Mouse (Mus musculus) liver, adult (tissue): ENCODE measurements around the gene Pgpep1.
A peak's percentile ranks its signal among the peaks of the same experiment; 100 is the strongest.

Experiments used
- GATA4 ChIP-seq: IDR thresholded peaks from 2 replicates; pipeline ENCODE4 v1.6.1; 2014; ENCODE audit warnings: mild to moderate bottlenecking, low read length; ENCODE audit not compliant: insufficient replicate concordance

The Pgpep1 gene

DNA sequence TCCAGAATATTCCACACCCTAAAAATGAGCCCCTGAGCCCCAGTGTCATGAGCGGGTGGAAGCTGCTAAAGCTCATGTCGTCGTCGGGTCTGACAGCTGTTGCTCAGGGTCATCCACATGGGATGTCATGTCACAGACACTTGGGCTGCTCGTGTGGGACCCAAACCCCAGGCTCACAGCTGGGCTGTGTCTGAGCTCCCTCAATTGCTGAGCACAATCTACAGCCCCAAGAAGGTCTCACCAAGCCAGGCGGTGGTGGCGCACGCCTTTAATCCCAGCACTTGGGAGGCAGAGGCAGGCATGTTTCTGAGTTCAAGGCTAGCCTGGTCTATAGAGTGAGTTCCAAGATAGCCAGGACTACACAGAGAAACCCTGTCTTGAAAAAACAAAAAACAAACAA, 44.9 kb downstream of the Pgpep1 start:
- TF ChIP-seq GATA4: no peak

GRCm38 (mm10) chr8:70614469-70614868, 45.7 kb downstream of the Pgpep1 start:
- no peak for TF ChIP-seq GATA4

DNA sequence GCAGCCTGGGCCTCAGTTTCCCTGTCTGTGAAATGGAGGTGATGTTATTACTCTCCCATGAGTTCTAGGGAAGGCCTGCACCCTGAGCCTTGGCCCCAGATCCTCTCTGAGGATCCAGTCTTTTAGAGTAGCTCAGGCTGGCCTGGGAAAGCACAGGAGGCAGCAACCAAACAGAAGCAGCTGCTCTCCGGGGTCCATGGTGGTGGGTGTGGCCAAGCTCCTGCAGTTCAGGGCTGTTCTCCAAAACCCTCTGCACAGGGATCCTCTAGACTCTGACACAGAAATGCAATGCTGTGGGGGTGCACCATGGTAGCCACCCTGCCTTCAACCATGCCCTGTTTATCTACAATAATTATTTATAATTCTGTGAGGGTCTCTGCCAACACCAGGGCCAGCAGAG, 46.4 kb downstream of the Pgpep1 start:
- no peak for TF ChIP-seq GATA4

- no peak for TF ChIP-seq GATA4
Observed at GRCm38 (mm10) chr8:70611849-70612248, 48.3 kb downstream of the Pgpep1 start.

DNA sequence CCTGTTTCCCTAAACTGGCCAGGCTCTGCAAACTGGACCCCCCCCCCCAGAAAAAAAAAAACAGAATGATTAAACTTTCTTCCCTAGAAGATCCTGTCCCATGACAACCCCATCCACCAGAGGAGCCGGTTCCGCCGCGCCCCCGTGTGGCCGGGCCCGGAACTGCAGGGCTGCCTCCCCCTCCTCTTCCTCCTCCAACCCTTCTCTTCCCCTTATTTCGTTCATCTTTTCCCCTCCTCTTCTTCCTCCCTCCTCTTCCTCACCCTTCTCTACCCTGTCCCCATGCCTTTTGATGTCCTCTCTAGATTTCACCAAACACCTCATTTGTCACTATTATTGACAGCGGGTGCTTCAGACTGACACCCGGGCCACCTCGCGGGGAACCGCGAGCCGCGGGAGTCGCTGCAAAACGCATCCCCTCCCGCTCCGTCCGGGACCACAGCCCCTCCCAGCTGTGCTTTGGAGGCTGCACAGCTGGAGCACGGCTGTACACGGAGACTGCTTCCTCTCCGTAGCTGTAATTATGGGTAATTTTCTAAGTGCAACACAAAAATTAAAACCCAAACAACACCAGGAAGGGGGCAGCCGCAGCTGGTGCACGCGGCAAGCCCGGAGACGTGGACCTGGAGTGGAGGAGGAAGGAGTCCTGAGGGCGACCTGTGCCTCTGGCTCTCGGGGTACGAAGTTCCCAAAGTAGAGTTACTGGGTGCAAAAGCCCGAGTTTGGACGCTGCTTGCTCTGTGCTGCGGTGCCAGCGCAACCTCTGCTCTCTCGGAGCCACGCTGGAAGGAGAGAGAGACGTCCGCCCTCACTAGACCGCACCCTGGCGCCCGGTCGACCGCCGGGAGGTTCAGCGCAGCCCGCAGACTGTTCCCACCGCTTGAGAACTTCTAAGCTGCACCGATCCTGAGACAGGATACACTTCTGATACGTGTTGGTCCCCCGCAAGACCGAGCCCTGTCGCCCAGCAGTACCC, 49.1 kb downstream of the Pgpep1 start:
- TF ChIP-seq GATA4: no peak

GRCm38 (mm10) chr8:70609849-70610795, 50.1 kb downstream of the Pgpep1 start:
- no peak for TF ChIP-seq GATA4

DNA sequence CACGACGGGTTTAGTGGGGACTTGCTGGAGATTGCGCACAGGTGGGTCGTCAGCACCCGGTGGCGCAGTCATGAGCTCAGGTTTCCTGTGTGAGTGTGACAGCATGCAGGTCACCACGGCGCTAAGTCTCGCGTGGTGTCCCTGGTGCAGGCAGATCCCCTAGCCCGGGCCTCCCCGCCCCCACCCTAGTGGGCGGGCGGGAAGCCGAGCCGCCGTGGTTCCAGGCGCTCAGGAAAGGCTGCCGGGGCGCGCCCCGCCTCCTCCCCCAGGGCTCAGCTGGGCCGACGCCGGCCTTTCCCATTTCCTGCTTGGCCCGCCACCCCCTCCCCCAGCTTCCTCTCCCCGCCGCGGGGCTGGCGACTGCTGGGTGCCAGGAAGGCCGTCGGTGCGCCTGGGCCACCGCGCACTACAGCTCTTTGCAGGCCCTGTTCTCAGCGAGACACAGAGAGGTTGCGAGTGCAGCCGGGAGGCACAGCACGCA, 50.8 kb downstream of the Pgpep1 start:
- peak; percentile 36; the same call in 1 of the 2 replicates for TF ChIP-seq GATA4

- TF ChIP-seq GATA4: no peak
Observed at GRCm38 (mm10) chr8:70608749-70609367, 51.3 kb downstream of the Pgpep1 start, which contains the start of gene Ssbp4. Gene Ssbp4, minus strand, starts transcription at chr8:70608872.

- TF ChIP-seq GATA4: no peak
Observed at GRCm38 (mm10) chr8:70607898-70608748, 52.1 kb downstream of the Pgpep1 start.

DNA sequence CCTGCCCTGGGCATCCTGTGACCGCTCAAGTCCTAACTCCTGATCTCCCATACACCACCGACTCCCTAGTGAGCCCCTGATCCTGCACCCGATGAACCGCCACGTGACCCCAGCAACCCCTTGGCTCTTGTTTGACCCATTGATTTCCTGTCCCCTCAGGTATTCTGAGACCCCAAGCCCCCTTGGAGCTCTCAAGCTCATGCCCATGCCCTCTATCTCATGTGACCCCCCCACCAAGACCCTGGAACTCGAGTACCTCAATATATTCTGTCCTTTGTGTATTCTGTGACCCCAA, 52.6 kb downstream of the Pgpep1 start:
- no peak for TF ChIP-seq GATA4

GRCm38 (mm10) chr8:70606780-70607602, 53.2 kb downstream of the Pgpep1 start:
- TF ChIP-seq GATA4: no peak

DNA sequence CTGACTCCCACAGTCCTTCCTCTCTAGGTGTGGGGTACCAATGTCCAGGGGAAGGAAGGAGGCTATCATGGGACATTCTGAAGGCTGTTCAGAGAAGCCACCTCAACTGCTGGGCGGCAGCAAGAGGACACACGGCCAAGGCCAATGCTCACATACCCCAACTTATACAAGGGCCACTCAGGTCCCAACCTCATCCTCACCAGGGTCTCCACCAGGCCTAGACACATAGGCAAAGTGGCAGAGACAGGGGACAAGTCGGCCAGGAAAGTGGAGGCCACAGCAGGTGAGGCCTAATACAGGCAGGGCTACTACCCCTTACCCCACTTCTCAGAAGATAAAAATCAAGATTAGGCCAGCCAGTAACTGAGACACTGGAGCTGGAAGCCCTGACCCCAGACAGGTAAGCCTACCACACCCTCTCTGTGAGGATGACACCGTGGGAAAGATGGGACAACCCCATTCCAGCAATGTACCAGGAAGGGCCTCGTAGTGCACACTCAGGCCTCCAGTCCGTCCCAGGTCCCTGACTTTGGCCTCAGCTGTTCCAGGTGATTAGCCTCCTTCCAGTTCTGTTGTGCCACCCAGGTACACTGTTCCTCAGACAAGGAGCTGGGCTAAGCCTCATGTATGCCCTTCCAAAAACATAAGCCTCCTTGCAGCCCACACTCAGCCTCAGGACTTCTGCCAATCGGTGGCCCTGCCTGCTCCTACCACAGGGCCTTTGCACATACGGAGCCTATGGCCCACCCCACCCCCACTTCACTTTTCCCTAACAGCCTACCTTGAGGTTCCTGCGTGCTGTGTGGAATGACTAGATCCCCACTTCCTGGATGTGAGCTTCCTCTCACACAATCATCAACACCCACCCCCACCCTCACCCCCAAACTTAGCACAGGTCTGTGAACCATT, 54.1 kb downstream of the Pgpep1 start:
- no peak for TF ChIP-seq GATA4
